Mouse (Mus musculus) neural tube, embryonic 15.5 days (tissue): ENCODE data around the gene Arpc3. TPM values are rescaled to one million over a fixed set of nuclear protein-coding genes. Genes with fewer than 3 reads are reported as not detected.
"Not testable (repeated sequence)": the region's sequence is repeated elsewhere in the genome, so short reads cannot be mapped to it uniquely, and the experiment has no call there.

Source experiments
- ATAC-seq: fragments of 200-750 bp; cut with Nextera tagmentation; 2 replicates; pipeline ENCODE4 v1.8.0; 2017; ENCODE audit warnings: mild to moderate bottlenecking, moderate TSS enrichment, moderate library complexity; ENCODE audit not compliant: low FRiP score
- H3K27ac ChIP-seq: fragments of 300-500 bp; sonication (generic); replicated peaks from 2 replicates; pipeline ENCODE4 v1.5.1; 2015; ENCODE audit warnings: mild to moderate bottlenecking, inconsistent platforms
- H3K27me3 ChIP-seq: fragments of 300-500 bp; sonication (generic); replicated peaks from 2 replicates; pipeline ENCODE4 v1.6.1; 2015; ENCODE audit warnings: inconsistent platforms
- H3K36me3 ChIP-seq: fragments of 300-500 bp; sonication (generic); 2 replicates; pipeline ENCODE4 v1.6.1; 2015; ENCODE audit warnings: inconsistent platforms
- H3K4me1 ChIP-seq: fragments of 300-500 bp; sonication (generic); 2 replicates; pipeline ENCODE4 v1.6.1; 2015; ENCODE audit warnings: inconsistent platforms
- H3K4me2 ChIP-seq: fragments of 300-500 bp; sonication (generic); 2 replicates; pipeline ENCODE4 v1.6.1; 2015; ENCODE audit warnings: inconsistent platforms, mild to moderate bottlenecking, moderate library complexity
- H3K4me3 ChIP-seq: fragments of 300-500 bp; sonication (generic); replicated peaks from 2 replicates; pipeline ENCODE4 v1.5.1; 2015; ENCODE audit warnings: mild to moderate bottlenecking, inconsistent platforms
- H3K9ac ChIP-seq: fragments of 300-500 bp; sonication (generic); replicated peaks from 2 replicates; pipeline ENCODE4 v1.6.1; 2015; ENCODE audit warnings: mild to moderate bottlenecking, inconsistent platforms
- H3K9me3 ChIP-seq: fragments of 300-500 bp; sonication (generic); replicated peaks from 2 replicates; pipeline ENCODE4 v1.6.1; 2016; ENCODE audit warnings: inconsistent platforms
- WGBS: fragments of 180-500 bp; shearing (Covaris S2); methylation state at CpG from one replicate; pipeline ENCODE4 v1.1.7; 2015; ENCODE audit warnings: mixed read lengths; 5-methylcytosine and 5-hydroxymethylcytosine counted together
- polyA plus RNA-seq: library from polyadenylated mRNA; unstranded; fragments of >200 nt; fragmentation: Nextera tagmentation; extraction: Ambion mirVana; gene quantifications from 2 replicates; pipeline ENCODE4 v1.2.1, GENCODE M21; 2015

Arpc3 gene
- polyA plus RNA-seq, 1 experiment from 2014 or later: 167 TPM

GRCm38 (mm10) chr5:122445051-122445610, 53.5 kb downstream of the Arpc3 start:
- 92% methylated on average over 11 of the region's 11 CpGs for WGBS
- H3K4me2 ChIP-seq: no peak overlapping the region
- peaks cover 66% of the 10 kb centered on the region for H3K36me3 ChIP-seq
- ATAC-seq: no peak
- no peaks in the 10 kb centered on the region for H3K4me1 ChIP-seq
- H3K9me3 ChIP-seq: no peaks in the 10 kb centered on the region
- H3K27ac ChIP-seq: no peak overlapping the region
- H3K9ac ChIP-seq: no peak overlapping the region
- H3K4me3 ChIP-seq: no peak overlapping the region
- H3K27me3 ChIP-seq: no peaks in the 10 kb centered on the region

- Histone ChIP-seq H3K36me3 (peaks cover 52% of the 10 kb centered on the region), H3K27me3 (no peaks in the 10 kb centered on the region), H3K4me1 (no peaks in the 10 kb centered on the region), H3K9ac (no peak overlapping the region), H3K4me3 (no peak overlapping the region), H3K27ac (no peak overlapping the region), H3K4me2 (no peak overlapping the region), H3K9me3 (no peaks in the 10 kb centered on the region)
- no peak for ATAC-seq
- whole genome bisulfite sequencing: 89% methylated on average over 8 of the region's 8 CpGs
Observed at GRCm38 (mm10) chr5:122447857-122448256, 56.2 kb downstream of the Arpc3 start.

GRCm38 (mm10) chr5:122448869-122449268, 57.2 kb downstream of the Arpc3 start:
- Histone ChIP-seq H3K27me3 (no peaks in the 10 kb centered on the region), H3K9me3 (no peaks in the 10 kb centered on the region), H3K27ac (no peak overlapping the region), H3K9ac (no peak overlapping the region), H3K36me3 (peaks cover 52% of the 10 kb centered on the region), H3K4me1 (no peaks in the 10 kb centered on the region), H3K4me2 (no peak overlapping the region), H3K4me3 (no peak overlapping the region)
- ATAC-seq: no peak
- WGBS: 79% methylated on average over 5 of the region's 5 CpGs

- Histone ChIP-seq H3K36me3 (peaks cover 52% of the 10 kb centered on the region), H3K4me1 (no peaks in the 10 kb centered on the region), H3K9ac (no peak overlapping the region), H3K4me2 (no peak overlapping the region), H3K4me3 (no peak overlapping the region), H3K27ac (no peak overlapping the region), H3K27me3 (no peaks in the 10 kb centered on the region), H3K9me3 (no peaks in the 10 kb centered on the region)
- 26% methylated on average over 7 of the region's 7 CpGs for WGBS
- ATAC-seq: no peak
Observed at GRCm38 (mm10) chr5:122449946-122450345, 58.3 kb downstream of the Arpc3 start.

- Histone ChIP-seq H3K36me3 (peaks cover 52% of the 10 kb centered on the region), H3K9me3 (no peaks in the 10 kb centered on the region), H3K9ac (no peak overlapping the region), H3K4me3 (no peak overlapping the region), H3K27ac (0 out of 2 replicates have a peak overlapping the region, but pooled peaks have one; percentile 9), H3K4me1 (no peaks in the 10 kb centered on the region), H3K27me3 (no peaks in the 10 kb centered on the region), H3K4me2 (no peak overlapping the region)
- ATAC-seq: no peak
- WGBS: 69% methylated on average over 5 of the region's 5 CpGs
Observed at GRCm38 (mm10) chr5:122450913-122451317, 59.2 kb downstream of the Arpc3 start.

- H3K4me3 ChIP-seq: no peak overlapping the region
- H3K9ac ChIP-seq: no peak overlapping the region
- H3K27me3 ChIP-seq: no peaks in the 10 kb centered on the region
- H3K36me3 ChIP-seq: peaks cover 52% of the 10 kb centered on the region
- H3K4me1 ChIP-seq: no peaks in the 10 kb centered on the region
- 88% methylated on average over 5 of the region's 5 CpGs for WGBS
- 0 out of 2 replicates have a peak overlapping the region, but pooled peaks have one; percentile 9 for H3K27ac ChIP-seq
- no peak for ATAC-seq
- H3K4me2 ChIP-seq: no peak overlapping the region
- no peaks in the 10 kb centered on the region for H3K9me3 ChIP-seq
Observed at GRCm38 (mm10) chr5:122451324-122451723, 59.6 kb downstream of the Arpc3 start.

- H3K36me3 ChIP-seq: peaks cover 58% of the 10 kb centered on the region
- no peak overlapping the region for H3K9ac ChIP-seq
- WGBS: 85% methylated on average over 7 of the region's 7 CpGs
- H3K27ac ChIP-seq: no peak overlapping the region
- no peak overlapping the region for H3K4me3 ChIP-seq
- H3K9me3 ChIP-seq: no peaks in the 10 kb centered on the region
- H3K27me3 ChIP-seq: no peaks in the 10 kb centered on the region
- H3K4me1 ChIP-seq: no peaks in the 10 kb centered on the region
- ATAC-seq: no peak
- H3K4me2 ChIP-seq: no peak overlapping the region
Observed at GRCm38 (mm10) chr5:122452194-122452593, 60.5 kb downstream of the Arpc3 start.

- Histone ChIP-seq H3K9ac (no peak overlapping the region), H3K4me3 (no peak overlapping the region), H3K4me1 (no peaks in the 10 kb centered on the region), H3K27me3 (no peaks in the 10 kb centered on the region), H3K27ac (no peak overlapping the region), H3K4me2 (no peak overlapping the region), H3K9me3 (no peaks in the 10 kb centered on the region), H3K36me3 (peaks cover 68% of the 10 kb centered on the region)
- WGBS: 76% methylated on average over 6 of the region's 6 CpGs
- no peak for ATAC-seq
Observed at GRCm38 (mm10) chr5:122453188-122453587, 61.5 kb downstream of the Arpc3 start.

- Histone ChIP-seq H3K9me3 (no peaks in the 10 kb centered on the region), H3K9ac (no peak overlapping the region), H3K4me1 (no peaks in the 10 kb centered on the region), H3K4me2 (no peak overlapping the region), H3K36me3 (peaks cover 76% of the 10 kb centered on the region), H3K27ac (no peak overlapping the region), H3K27me3 (no peaks in the 10 kb centered on the region), H3K4me3 (no peak overlapping the region)
- WGBS: 85% methylated on average over 4 of the region's 4 CpGs
- no peak for ATAC-seq
Observed at GRCm38 (mm10) chr5:122454442-122454841, 62.8 kb downstream of the Arpc3 start.

GRCm38 (mm10) chr5:122454883-122455282, 63.2 kb downstream of the Arpc3 start:
- no peak overlapping the region for H3K4me2 ChIP-seq
- H3K27me3 ChIP-seq: no peaks in the 10 kb centered on the region
- H3K9me3 ChIP-seq: no peaks in the 10 kb centered on the region
- ATAC-seq: no peak
- H3K4me1 ChIP-seq: no peaks in the 10 kb centered on the region
- H3K4me3 ChIP-seq: no peak overlapping the region
- H3K27ac ChIP-seq: no peak overlapping the region
- 89% methylated on average over 3 of the region's 3 CpGs for WGBS
- peaks cover 80% of the 10 kb centered on the region for H3K36me3 ChIP-seq
- H3K9ac ChIP-seq: no peak overlapping the region

GRCm38 (mm10) chr5:122455584-122455983, 63.9 kb downstream of the Arpc3 start:
- H3K4me2 ChIP-seq: no peak overlapping the region
- no peaks in the 10 kb centered on the region for H3K9me3 ChIP-seq
- H3K9ac ChIP-seq: no peak overlapping the region
- H3K4me3 ChIP-seq: no peak overlapping the region
- H3K4me1 ChIP-seq: no peaks in the 10 kb centered on the region
- ATAC-seq: no peak
- WGBS: 94% methylated on average over 3 of the region's 3 CpGs
- H3K36me3 ChIP-seq: peaks cover 87% of the 10 kb centered on the region
- no peak overlapping the region; the same call in 1 of the 2 replicates for H3K27ac ChIP-seq
- H3K27me3 ChIP-seq: no peaks in the 10 kb centered on the region

GRCm38 (mm10) chr5:122457054-122457453, 65.4 kb downstream of the Arpc3 start:
- not testable (repeated sequence) for H3K27me3 ChIP-seq, H3K9ac ChIP-seq, ATAC-seq, H3K4me3 ChIP-seq, H3K9me3 ChIP-seq, H3K4me1 ChIP-seq, H3K27ac ChIP-seq, H3K4me2 ChIP-seq
- peaks cover 97% of the 10 kb centered on the region for H3K36me3 ChIP-seq
- 89% methylated on average over 9 of the region's 9 CpGs for WGBS
